Mouse (Mus musculus) lung, embryonic 16.5 days (tissue): ENCODE data around the gene Slc9a1. TPM values are rescaled to one million over a fixed set of nuclear protein-coding genes. Genes with fewer than 3 reads are reported as not detected.
A peak's percentile ranks its signal among the peaks of the same experiment; 100 is the strongest.

ENCODE experiments used
- ATAC-seq: fragments of 200-750 bp; cut with Nextera tagmentation; 2 replicates; pipeline ENCODE4 v1.8.0; 2017; ENCODE audit warnings: low read depth, mild to moderate bottlenecking, moderate library complexity
- H3K27ac ChIP-seq: fragments of 300-500 bp; sonication (generic); 2 replicates; pipeline ENCODE4 v1.5.1; 2014; ENCODE audit warnings: mild to moderate bottlenecking, control low read depth, low read length
- H3K27me3 ChIP-seq: fragments of 300-500 bp; sonication (generic); 2 replicates; pipeline ENCODE4 v1.6.1; 2014; ENCODE audit warnings: low read depth, low read length, mixed read lengths; ENCODE audit not compliant: control insufficient read depth, insufficient read depth
- H3K36me3 ChIP-seq: fragments of 300-500 bp; sonication (generic); 2 replicates; pipeline ENCODE4 v1.6.1; 2014; ENCODE audit warnings: low read length; ENCODE audit not compliant: control insufficient read depth, insufficient read depth
- H3K4me1 ChIP-seq: fragments of 300-500 bp; sonication (generic); replicated peaks from 2 replicates; pipeline ENCODE4 v1.6.1; 2014; ENCODE audit warnings: low read length, mixed read lengths; ENCODE audit not compliant: control insufficient read depth, insufficient read depth
- H3K4me2 ChIP-seq: fragments of 300-500 bp; sonication (generic); 2 replicates; pipeline ENCODE4 v1.6.1; 2014; ENCODE audit warnings: low read depth, low read length, control low read depth
- H3K4me3 ChIP-seq: fragments of 300-500 bp; sonication (generic); 2 replicates; pipeline ENCODE4 v1.5.1; 2014; ENCODE audit warnings: mild to moderate bottlenecking, low read length, control low read depth
- H3K9ac ChIP-seq: fragments of 300-500 bp; sonication (generic); 2 replicates; pipeline ENCODE4 v1.6.1; 2014; ENCODE audit warnings: low read length, control low read depth
- H3K9me3 ChIP-seq: fragments of 300-500 bp; sonication (generic); 2 replicates; pipeline ENCODE4 v1.6.1; 2016; ENCODE audit warnings: low read length; ENCODE audit not compliant: control insufficient read depth
- WGBS: fragments of 180-500 bp; shearing (Covaris S2); extraction: QIAGEN DNeasy Blood & Tissue Kit; methylation state at CpG from one replicate; pipeline ENCODE4 v1.1.7; 2014; 5-methylcytosine and 5-hydroxymethylcytosine counted together
- polyA plus RNA-seq: library from polyadenylated mRNA; unstranded; fragments of >200 nt; fragmentation: Nextera tagmentation; extraction: Ambion mirVana; gene quantifications from 2 replicates; pipeline ENCODE4 v1.2.1, GENCODE M21; 2015

The Slc9a1 gene
- polyA plus RNA-seq, 1 experiment from 2014 or later, result 8.8 TPM

DNA sequence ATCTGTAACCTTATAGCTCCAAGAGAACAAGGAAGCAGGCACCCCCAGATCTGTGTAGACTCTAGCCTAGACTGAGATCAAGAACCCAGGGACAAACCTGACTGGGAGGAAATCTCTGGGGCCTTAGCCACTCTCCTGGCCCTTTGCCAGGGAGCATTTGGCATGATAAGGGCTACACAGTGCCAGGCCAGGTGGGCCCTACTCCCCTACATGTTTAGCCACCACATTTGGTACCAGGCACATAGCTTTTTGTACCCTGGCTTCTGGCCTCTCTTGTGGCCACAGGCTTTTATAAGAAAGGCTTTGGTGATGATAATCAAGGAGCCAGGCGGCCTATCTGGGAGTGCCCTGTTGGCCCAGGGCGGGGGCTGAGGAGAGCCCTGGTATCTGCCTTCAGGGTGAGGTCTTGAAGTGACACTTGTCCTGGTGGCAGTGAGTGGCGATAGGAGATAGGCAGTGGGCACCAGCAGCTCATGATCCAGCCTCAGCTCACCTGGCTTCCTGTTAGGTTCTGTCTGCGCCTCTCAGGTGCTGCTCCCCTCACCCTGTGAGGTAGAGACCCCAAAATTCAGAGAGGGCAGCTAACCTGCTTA, 25.6 kb downstream of the Slc9a1 start:
- Histone ChIP-seq H3K27me3 (no peaks in the 10 kb centered on the region), H3K9me3 (no peaks in the 10 kb centered on the region), H3K4me1 (peaks cover 32% of the 10 kb centered on the region), H3K27ac (no peak overlapping the region), H3K36me3 (no peaks in the 10 kb centered on the region), H3K4me2 (no peak overlapping the region), H3K4me3 (no peak overlapping the region), H3K9ac (no peak overlapping the region)
- ATAC-seq, result no peak; the same call in 1 of the 2 replicates
- 74% methylated on average over 4 of the region's 4 CpGs for WGBS

DNA sequence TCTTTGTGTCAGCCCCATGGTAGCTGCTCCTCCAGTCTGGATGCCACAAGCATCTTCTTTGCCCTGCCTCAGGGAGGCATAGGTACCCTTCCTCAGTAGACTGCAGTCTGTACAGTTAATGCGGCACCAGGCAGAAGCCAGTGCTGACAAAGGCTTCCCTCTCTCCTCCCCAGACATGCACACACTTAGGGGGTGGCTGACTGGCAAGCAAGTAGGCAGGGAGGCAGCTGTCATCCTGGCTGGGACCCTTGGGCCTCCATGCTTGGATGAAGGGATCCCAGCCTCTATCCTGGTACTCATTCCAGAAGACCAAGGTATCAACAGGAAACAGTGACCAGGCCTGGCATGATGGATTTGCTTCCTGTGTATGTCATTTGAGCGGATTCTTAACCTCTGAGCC, 26.6 kb downstream of the Slc9a1 start:
- H3K9ac ChIP-seq, result no peak overlapping the region

DNA sequence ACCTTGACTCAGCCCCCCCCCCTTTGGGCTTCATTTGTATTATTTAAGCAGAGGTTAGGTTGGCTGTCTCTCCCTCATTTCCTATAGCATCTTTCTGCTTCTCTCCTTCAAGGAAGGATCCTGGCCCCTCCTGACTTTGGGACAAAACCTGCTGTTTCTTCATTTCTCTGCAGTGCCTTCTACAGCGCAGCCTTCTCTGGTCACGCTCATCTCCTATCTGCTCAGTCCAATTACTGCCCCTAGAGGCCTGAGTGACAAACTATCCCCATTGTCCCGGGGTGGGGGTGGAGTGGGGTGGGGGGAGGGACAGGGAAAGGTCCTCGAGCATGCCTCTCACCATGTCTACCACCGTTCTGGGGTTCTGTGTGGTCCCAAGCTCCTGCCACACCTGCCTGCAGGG, 27.8 kb downstream of the Slc9a1 start:
- H3K9ac ChIP-seq, result no peak overlapping the region
- 49% methylated on average over 5 of the region's 5 CpGs for WGBS

More for the DNA sequence above, 26.6 kb downstream of the Slc9a1 start:
- Histone ChIP-seq H3K36me3 (no peaks in the 10 kb centered on the region), H3K27ac (0 out of 2 replicates have a peak overlapping the region, but pooled peaks have one; percentile 7), H3K4me3 (no peak overlapping the region), H3K9me3 (no peaks in the 10 kb centered on the region), H3K27me3 (no peaks in the 10 kb centered on the region), H3K4me1 (peaks cover 24% of the 10 kb centered on the region), H3K4me2 (no peak overlapping the region)
- WGBS, result 73% methylated on average over 2 of the region's 2 CpGs
- ATAC-seq, result no peak

DNA sequence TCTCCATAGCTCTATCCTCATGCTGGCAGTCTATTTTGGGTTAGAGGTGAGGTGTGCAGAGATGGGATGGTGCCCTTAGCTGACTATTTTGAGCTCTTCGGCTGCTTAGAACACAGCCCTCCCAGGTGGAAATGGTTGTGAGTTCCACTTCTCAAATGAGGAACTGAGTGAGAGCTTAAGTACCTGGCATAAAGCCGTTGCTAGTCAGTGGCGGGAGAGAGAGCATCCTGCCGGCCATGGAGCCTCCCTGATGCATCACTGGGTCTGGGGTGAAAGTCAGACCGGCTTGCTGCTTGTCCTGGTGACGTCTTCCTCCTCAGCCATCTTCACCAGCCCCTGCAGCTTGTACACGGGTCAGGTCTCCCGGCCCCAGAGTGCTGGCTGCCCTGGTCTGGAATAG, 28.5 kb downstream of the Slc9a1 start:
- no peak for ATAC-seq
- H3K4me1 ChIP-seq, result peaks cover 19% of the 10 kb centered on the region
- WGBS, result 77% methylated on average over 8 of the region's 8 CpGs
- H3K4me3 ChIP-seq, result no peak overlapping the region
- no peaks in the 10 kb centered on the region for H3K36me3 ChIP-seq
- no peaks in the 10 kb centered on the region for H3K9me3 ChIP-seq
- no peaks in the 10 kb centered on the region for H3K27me3 ChIP-seq
- H3K27ac ChIP-seq, result no peak overlapping the region
- no peak overlapping the region for H3K9ac ChIP-seq
- no peak overlapping the region for H3K4me2 ChIP-seq

More for the DNA sequence above, 27.8 kb downstream of the Slc9a1 start:
- no peak overlapping the region for H3K4me3 ChIP-seq
- peaks cover 19% of the 10 kb centered on the region for H3K4me1 ChIP-seq
- H3K27me3 ChIP-seq, result no peaks in the 10 kb centered on the region
- H3K4me2 ChIP-seq, result no peak overlapping the region
- no peak overlapping the region for H3K27ac ChIP-seq
- ATAC-seq, result no peak
- no peaks in the 10 kb centered on the region for H3K36me3 ChIP-seq
- no peaks in the 10 kb centered on the region for H3K9me3 ChIP-seq

DNA sequence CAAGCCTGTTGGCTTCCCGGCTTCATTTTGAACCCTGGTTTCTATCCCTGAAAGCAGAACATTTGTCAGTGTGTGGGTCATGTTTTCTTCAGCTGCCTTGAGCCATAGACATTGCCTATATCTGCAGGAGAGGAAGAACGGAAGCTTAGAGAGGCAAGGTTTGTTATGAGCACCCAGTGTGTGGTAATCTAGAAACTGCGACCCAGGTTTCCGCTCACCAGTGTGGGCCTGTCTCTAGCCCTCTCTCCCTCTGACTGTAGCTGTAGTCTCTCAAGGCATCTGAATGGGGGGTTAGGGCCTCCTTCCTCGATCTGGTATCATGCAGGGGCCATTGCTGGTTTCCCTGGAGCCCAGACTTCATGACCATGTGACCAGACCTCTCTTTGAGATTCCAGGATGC, 29.1 kb downstream of the Slc9a1 start:
- no peaks in the 10 kb centered on the region for H3K36me3 ChIP-seq
- H3K9ac ChIP-seq, result no peak overlapping the region
- H3K27ac ChIP-seq, result no peak overlapping the region
- H3K4me3 ChIP-seq, result no peak overlapping the region
- H3K4me2 ChIP-seq, result no peak overlapping the region
- no peaks in the 10 kb centered on the region for H3K9me3 ChIP-seq
- peaks cover 19% of the 10 kb centered on the region for H3K4me1 ChIP-seq
- ATAC-seq, result no peak
- no peaks in the 10 kb centered on the region for H3K27me3 ChIP-seq
- WGBS, result 80% methylated on average over 5 of the region's 5 CpGs

DNA sequence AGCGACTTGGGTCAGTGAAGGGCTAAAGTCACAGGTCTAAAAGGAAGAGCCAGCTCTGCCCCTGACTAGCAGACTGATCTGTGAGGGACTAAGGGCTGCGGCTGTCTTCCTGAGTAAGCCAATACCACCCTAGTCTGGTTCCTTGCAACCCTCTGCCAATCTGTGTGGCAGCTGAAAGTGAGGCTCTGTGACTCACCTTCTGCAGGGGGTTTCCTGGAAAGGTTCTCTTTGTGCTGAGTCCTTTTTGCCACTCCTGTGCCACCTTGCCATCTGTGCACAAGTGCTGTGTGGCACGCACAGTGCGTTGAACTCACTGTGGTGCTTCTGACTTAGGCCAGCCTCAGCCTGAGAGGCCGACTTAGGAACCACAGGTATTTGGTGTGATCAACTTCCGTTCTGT, 30.0 kb downstream of the Slc9a1 start:
- Histone ChIP-seq H3K36me3 (no peaks in the 10 kb centered on the region), H3K4me1 (peaks cover 16% of the 10 kb centered on the region), H3K4me2 (no peak overlapping the region), H3K9me3 (no peaks in the 10 kb centered on the region), H3K9ac (no peak overlapping the region), H3K27ac (no peak overlapping the region), H3K27me3 (no peaks in the 10 kb centered on the region), H3K4me3 (no peak overlapping the region)
- 75% methylated on average over 6 of the region's 6 CpGs for WGBS
- no peak for ATAC-seq

DNA sequence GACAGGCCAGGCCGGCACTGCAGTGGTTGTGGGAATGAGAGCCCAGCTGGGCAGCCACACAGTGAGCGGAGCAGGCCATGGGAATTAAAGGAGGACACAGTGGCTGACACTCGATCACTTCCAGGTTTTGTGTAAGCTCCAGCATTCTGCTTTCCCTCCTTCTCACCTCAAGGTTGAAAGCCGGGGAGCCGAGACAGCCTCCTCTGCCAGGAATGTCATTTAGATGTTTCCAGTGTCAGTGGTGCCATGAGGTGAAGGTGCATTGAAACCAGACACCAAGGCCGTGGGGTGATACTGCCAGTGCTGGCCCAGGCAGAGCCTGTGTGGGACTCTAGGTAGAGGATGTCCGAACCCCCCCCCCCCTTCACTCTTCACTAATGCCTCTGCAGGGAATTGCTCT, 30.6 kb downstream of the Slc9a1 start:
- 50% methylated on average over 7 of the region's 7 CpGs for WGBS
- H3K4me3 ChIP-seq, result no peak overlapping the region
- H3K9ac ChIP-seq, result no peak overlapping the region

DNA sequence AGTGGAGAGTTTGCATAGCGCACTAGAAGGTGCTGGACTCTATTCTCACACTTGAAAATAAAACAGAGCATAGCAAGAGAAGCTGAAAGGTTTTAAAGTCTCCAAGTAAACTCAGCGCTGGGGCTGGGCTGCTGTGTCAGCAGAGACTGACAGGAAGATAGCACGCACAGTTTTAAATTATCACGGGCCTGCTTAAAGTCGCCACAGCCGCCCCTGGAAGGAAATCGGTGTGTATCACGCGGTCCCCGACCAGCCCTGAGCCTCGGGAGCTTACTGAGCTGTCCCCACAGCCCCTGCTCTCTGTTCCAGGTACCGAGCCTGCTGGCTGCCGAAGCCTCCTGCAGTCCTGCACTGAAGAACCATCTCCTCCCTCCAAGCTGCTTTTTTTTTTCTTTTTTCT, 32.5 kb downstream of the Slc9a1 start:
- H3K4me2 ChIP-seq, result no peak overlapping the region
- H3K27ac ChIP-seq, result no peak overlapping the region
- H3K9me3 ChIP-seq, result no peaks in the 10 kb centered on the region
- ATAC-seq, result no peak
- no peaks in the 10 kb centered on the region for H3K36me3 ChIP-seq
- peaks cover 6% of the 10 kb centered on the region for H3K4me1 ChIP-seq
- no peaks in the 10 kb centered on the region for H3K27me3 ChIP-seq
- H3K9ac ChIP-seq, result no peak overlapping the region
- H3K4me3 ChIP-seq, result no peak overlapping the region
- 32% methylated on average over 13 of the region's 13 CpGs for WGBS

More for the DNA sequence above, 30.6 kb downstream of the Slc9a1 start:
- Histone ChIP-seq H3K27ac (no peak overlapping the region), H3K4me1 (peaks cover 10% of the 10 kb centered on the region), H3K9me3 (no peaks in the 10 kb centered on the region), H3K27me3 (no peaks in the 10 kb centered on the region), H3K4me2 (no peak overlapping the region), H3K36me3 (no peaks in the 10 kb centered on the region)
- ATAC-seq, result no peak

DNA sequence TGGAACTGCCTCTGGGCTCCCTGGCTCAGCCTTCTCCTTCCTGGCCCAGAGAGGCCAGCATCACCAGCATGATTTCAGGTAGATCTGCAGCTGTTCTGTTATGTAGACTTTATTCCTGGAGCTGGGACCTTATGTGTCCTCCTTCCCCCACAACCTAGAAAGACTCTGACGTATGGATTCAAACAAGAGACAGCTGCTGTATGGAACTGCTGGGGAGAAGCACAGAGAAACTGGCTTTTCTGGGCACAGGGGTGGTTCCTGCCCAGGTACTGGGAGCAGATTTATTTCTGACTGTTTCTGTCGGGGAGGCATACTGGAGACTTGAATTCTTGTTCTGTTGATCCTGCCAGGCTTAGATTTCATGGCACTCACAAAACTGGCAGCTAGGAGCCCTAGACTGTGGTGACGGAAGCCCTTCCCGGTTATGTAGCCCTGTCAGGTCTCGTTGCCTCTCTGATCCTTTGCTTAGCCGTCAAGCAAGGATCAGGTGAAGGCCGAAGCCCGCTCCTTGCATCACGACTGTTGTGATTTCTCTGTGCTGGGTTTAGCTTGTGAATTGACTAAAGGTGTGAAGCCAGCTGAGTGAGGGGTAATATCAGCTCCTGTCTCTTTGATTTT, 34.2 kb downstream of the Slc9a1 start:
- H3K36me3 ChIP-seq, result no peaks in the 10 kb centered on the region
- no peak overlapping the region for H3K9ac ChIP-seq
- ATAC-seq, result no peak
- no peak overlapping the region for H3K4me2 ChIP-seq
- H3K9me3 ChIP-seq, result no peaks in the 10 kb centered on the region
- 80% methylated on average over 9 of the region's 9 CpGs for WGBS
- H3K27me3 ChIP-seq, result no peaks in the 10 kb centered on the region
- H3K4me1 ChIP-seq, result peaks cover 20% of the 10 kb centered on the region
- H3K4me3 ChIP-seq, result no peak overlapping the region
- no peak overlapping the region for H3K27ac ChIP-seq
